Comparison of ENCODE assay signal across 23 mouse cellular contexts in genomic region chr2:28032469-28032868, GRCm38 (mm10). TPM values are rescaled to one million over a fixed set of nuclear protein-coding genes. Genes with fewer than 3 reads are reported as not detected.
DNase-seq lines count a peak whose midpoint lies in the region; ATAC-seq and TF ChIP-seq lines count a peak whose summit lies in the region.
"Had no signal": no experiment of that assay in that cellular context is flagged by ENCODE, and none has a peak within 500 bp of the region (broad histone marks: within the 10 kb centered on the region; RNA-seq: fewer than 3 reads in every experiment).

No protein-coding gene starts in this region.

- peak overlapping the region; percentile 43 for H3K4me2 ChIP-seq in liver, embryonic 14.5 days (ENCODE audit: low read depth)
- H3K4me2 ChIP-seq: heart, embryonic 12.5 days; hindbrain, embryonic 12.5 days; limb, embryonic 12.5 days had no signal

- 26% methylated on average over 11 of the region's 11 CpGs for WGBS in liver, embryonic 14.5 days (ENCODE audit: insufficient replicate concordance)

- H3K4me1 ChIP-seq in liver, embryonic 14.5 days (replicated peaks; ENCODE audit: control insufficient read depth in 2 of 2, insufficient read depth in 2 of 2, low read length in 1 of 2): peaks cover 11 to 19% of the 10 kb centered on the region in 2 experiments
- H3K4me1 ChIP-seq: megakaryocyte, embryonic 14.5 days had no signal

- peak; percentile 5; the same call in 1 of the 2 replicates for TF ChIP-seq CTCF in liver, embryonic 14.5 days (IDR thresholded peaks at IDR 0.05; ENCODE audit: low read depth)
- TF ChIP-seq CTCF in layer of hippocampus, adult 2 months (conservative IDR thresholded peaks at IDR 0.05): no peak

- ATAC-seq in liver, embryonic 14.5 days (ENCODE audit: insufficient read depth): peak; percentile 75
- ATAC-seq: intestine, embryonic 16.5 days had no signal

- no peaks in the 10 kb centered on the region for H3K27me3 ChIP-seq in liver, embryonic 14.5 days (ENCODE audit: control insufficient read depth, insufficient read depth, low read length)
- H3K27me3 ChIP-seq: heart, embryonic 12.5 days; hindbrain, embryonic 12.5 days; limb, embryonic 12.5 days had no signal

- peak overlapping the region; percentile 36 for H3K9ac ChIP-seq in liver, embryonic 14.5 days (replicated peaks)
- H3K9ac ChIP-seq: heart, embryonic 12.5 days; hindbrain, embryonic 12.5 days; limb, embryonic 12.5 days had no signal

- DNase-seq in spleen, adult 12 weeks (ENCODE audit: low spot score): peak; percentile 63
- DNase-seq in spleen, postnatal 14 days (ENCODE audit: low spot score in 2 of 2): no peak
- DNase-seq in c-Kit-positive CD71-positive TER-119-positive erythroid progenitor cells, embryonic 14.5 days (ENCODE audit: low spot score): peak; percentile 35
- DNase-seq in liver, embryonic 14.5 days (ENCODE audit: low read depth in 3 of 3, low spot score in 3 of 3): peak in 1 of 3 experiments; percentile 32
- no peak for DNase-seq in left cerebral cortex, adult 18-20 months (ENCODE audit: low spot score in 2 of 2)
- DNase-seq in layer of hippocampus, adult 2 months (ENCODE audit: low spot score in 2 of 2): no peak
- no peak for DNase-seq in kidney, postnatal 10 days
- DNase-seq: adrenal gland, postnatal 36 days; cerebellum, adult 11 months; cerebellum, postnatal 25 days; gastrocnemius, postnatal 14 days; kidney, postnatal 14 days; retina, postnatal 1 day; spleen, adult 18-20 months had no signal

- H3K9me3 ChIP-seq in liver, embryonic 14.5 days (ENCODE audit: control insufficient read depth, low read length): no peaks in the 10 kb centered on the region
- H3K9me3 ChIP-seq: forebrain, embryonic 10.5 days; G1E; hindbrain, embryonic 12.5 days; limb, embryonic 12.5 days had no signal

- H3K36me3 ChIP-seq in liver, embryonic 14.5 days (replicated peaks; ENCODE audit: control insufficient read depth, insufficient read depth, low read depth): no peaks in the 10 kb centered on the region

- peak overlapping the region; percentile 65 for H3K27ac ChIP-seq in liver, embryonic 14.5 days
- H3K27ac ChIP-seq in layer of hippocampus, adult 2 months: no peak overlapping the region
- H3K27ac ChIP-seq: forebrain, embryonic 10.5 days; hindbrain, embryonic 12.5 days; limb, embryonic 12.5 days had no signal

- TF ChIP-seq EP300 in liver, embryonic 14.5 days (IDR thresholded peaks at IDR 0.05; ENCODE audit: low read depth): 0 out of 2 replicates have a peak, but pooled peaks have one; percentile 20

- peak overlapping the region; percentile 0 to 16; a peak in 1 of 4 replicates for H3K4me3 ChIP-seq in liver, embryonic 14.5 days (ENCODE audit: insufficient read depth in 1 of 2, low read depth in 2 of 2, low read length in 2 of 2)
- no peak overlapping the region for H3K4me3 ChIP-seq in layer of hippocampus, adult 2 months
- H3K4me3 ChIP-seq: forebrain, embryonic 10.5 days; heart, embryonic 12.5 days; hindbrain, embryonic 12.5 days; limb, embryonic 12.5 days; megakaryocyte, embryonic 14.5 days had no signal

RNA-seq across cellular contexts. Expression of gene Fcnb, which starts 52.2 kb away (rescaled TPM):
- 12.0 and 14.6 TPM in 2 replicates for polyA plus RNA-seq in liver, embryonic 14.5 days (2012; rRNA removed)
- 28.4 and 29.9 TPM in 2 replicates for polyA plus RNA-seq in liver, embryonic 14.5 days (2014; fragmentation: Nextera tagmentation; extraction: Ambion mirVana)
- total RNA-seq in left cerebral cortex, adult 18-20 months (2021): not detected
- not detected for total RNA-seq in layer of hippocampus, adult 2 months (2021)
- total RNA-seq: adrenal gland, postnatal 36 days; G1E; gastrocnemius, postnatal 14 days; neutrophil, adult 5-6 weeks had no signal
- polyA plus RNA-seq: forebrain, embryonic 10.5 days; frontal cortex, adult 2 months; G1E; limb, embryonic 12.5 days had no signal

Comparison
In these comparisons a context has a peak if more than half of its experiments do, and no peak if none do; other contexts are left out.
1. DNase-seq: peak in spleen, adult 12 weeks (single experiment) and c-Kit-positive CD71-positive TER-119-positive erythroid progenitor cells, embryonic 14.5 days (single experiment); none in spleen, postnatal 14 days (0 of 2), left cerebral cortex, adult 18-20 months (0 of 2), layer of hippocampus, adult 2 months (0 of 2) and kidney, postnatal 10 days (single experiment).